Mouse (Mus musculus) B cell, adult 2 months (primary cell): ENCODE measurements around the gene Ric8a.

Experiments used
- DNase-seq, 2 experiments: peaks; one replicate each; pipeline ENCODE4 v3.0.0; 2022

The Ric8a gene

GRCm38 (mm10) chr7:140894611-140895010, 37.9 kb downstream of the Ric8a start:
- DNase-seq, result no peak

- DNase-seq, result no peak
Observed at GRCm38 (mm10) chr7:140897863-140898262, 41.1 kb downstream of the Ric8a start.

- no peak for DNase-seq
Observed at GRCm38 (mm10) chr7:140899121-140899520, 42.4 kb downstream of the Ric8a start.

GRCm38 (mm10) chr7:140900220-140900619, 43.5 kb downstream of the Ric8a start, which contains the start of gene Cox8b:
TSS of gene Cox8b (minus strand) at chr7:140900446.
- no peak for DNase-seq

GRCm38 (mm10) chr7:140902036-140902875, 45.5 kb downstream of the Ric8a start:
- no peak for DNase-seq

GRCm38 (mm10) chr7:140903212-140903611, 46.5 kb downstream of the Ric8a start:
- peak; percentile 87 to 88 for DNase-seq

GRCm38 (mm10) chr7:140905642-140906081, 48.9 kb downstream of the Ric8a start:
- no peak for DNase-seq

GRCm38 (mm10) chr7:140907131-140907530, 50.4 kb downstream of the Ric8a start:
- no peak for DNase-seq

GRCm38 (mm10) chr7:140907697-140908096, 50.9 kb downstream of the Ric8a start:
- DNase-seq, result peak; percentile 21 to 28

- no peak for DNase-seq
Observed at GRCm38 (mm10) chr7:140908181-140908580, 51.4 kb downstream of the Ric8a start.

GRCm38 (mm10) chr7:140908634-140909107, 51.9 kb downstream of the Ric8a start:
- DNase-seq, result peak; percentile 73 to 76

- no peak for DNase-seq
Observed at GRCm38 (mm10) chr7:140912293-140912692, 55.5 kb downstream of the Ric8a start.

GRCm38 (mm10) chr7:140912846-140913482, 56.2 kb downstream of the Ric8a start:
- DNase-seq, result no peak
